Mouse (Mus musculus): ENCODE measurements around the gene Agt. TPM values are rescaled to one million over a fixed set of nuclear protein-coding genes. Genes with fewer than 3 reads are reported as not detected.

Agt gene
- polyA plus RNA-seq, 1 experiment from 2014 or later: 3.6 TPM

- H3K27ac ChIP-seq (ENCODE audit: low read depth): no peak overlapping the region
- no peak for DNase-seq
- H3K9me3 ChIP-seq (ENCODE audit: low read depth, low read length): no peaks in the 10 kb centered on the region
- no peak for ATAC-seq (ENCODE audit: insufficient read depth)
- H3K4me3 ChIP-seq (ENCODE audit: low read depth, low read length): no peak overlapping the region
- H3K4me2 ChIP-seq: no peak overlapping the region
- no peak overlapping the region for H3K9ac ChIP-seq
- 83% methylated on average over 4 of the region's 4 CpGs for WGBS
- no peaks in the 10 kb centered on the region for H3K27me3 ChIP-seq (ENCODE audit: insufficient read depth, low read length)
- H3K36me3 ChIP-seq (ENCODE audit: insufficient read depth): peaks cover 87% of the 10 kb centered on the region
- no peaks in the 10 kb centered on the region for H3K4me1 ChIP-seq (ENCODE audit: insufficient read depth)
- no peak for TF ChIP-seq CTCF (IDR thresholded peaks at IDR 0.05; ENCODE audit: low read depth)
These were observed 27.5 kb downstream of the Agt start for GRCm38 (mm10) chr8:124542001-124542400.

GRCm38 (mm10) chr8:124540906-124541305 lies 28.6 kb downstream of the Agt start:
- no peak overlapping the region for H3K4me3 ChIP-seq (ENCODE audit: low read depth, low read length)
- no peaks in the 10 kb centered on the region for H3K27me3 ChIP-seq (ENCODE audit: insufficient read depth, low read length)
- 69% methylated on average over 12 of the region's 12 CpGs for WGBS
- no peak overlapping the region for H3K9ac ChIP-seq
- no peak for ATAC-seq (ENCODE audit: insufficient read depth)
- TF ChIP-seq CTCF (IDR thresholded peaks at IDR 0.05; ENCODE audit: low read depth): no peak
- H3K36me3 ChIP-seq (ENCODE audit: insufficient read depth): peaks cover 86% of the 10 kb centered on the region
- H3K27ac ChIP-seq (ENCODE audit: low read depth): no peak overlapping the region
- DNase-seq: no peak
- H3K4me1 ChIP-seq (ENCODE audit: insufficient read depth): no peaks in the 10 kb centered on the region
- no peaks in the 10 kb centered on the region for H3K9me3 ChIP-seq (ENCODE audit: low read depth, low read length)
- H3K4me2 ChIP-seq: no peak overlapping the region

GRCm38 (mm10) chr8:124535451-124535850 lies 34.1 kb downstream of the Agt start:
- TF ChIP-seq CTCF (IDR thresholded peaks at IDR 0.05; ENCODE audit: low read depth): no peak
- WGBS: 71% methylated on average over 5 of the region's 5 CpGs
- Histone ChIP-seq H3K9me3 (ENCODE audit: low read depth, low read length) (no peaks in the 10 kb centered on the region), H3K4me1 (ENCODE audit: insufficient read depth) (no peaks in the 10 kb centered on the region), H3K27ac (ENCODE audit: low read depth) (no peak overlapping the region), H3K27me3 (ENCODE audit: insufficient read depth, low read length) (no peaks in the 10 kb centered on the region), H3K9ac (no peak overlapping the region), H3K36me3 (ENCODE audit: insufficient read depth) (peaks cover 77% of the 10 kb centered on the region), H3K4me3 (ENCODE audit: low read depth, low read length) (no peak overlapping the region), H3K4me2 (no peak overlapping the region)
- DNase-seq: no peak
- no peak for ATAC-seq (ENCODE audit: insufficient read depth)

DNA sequence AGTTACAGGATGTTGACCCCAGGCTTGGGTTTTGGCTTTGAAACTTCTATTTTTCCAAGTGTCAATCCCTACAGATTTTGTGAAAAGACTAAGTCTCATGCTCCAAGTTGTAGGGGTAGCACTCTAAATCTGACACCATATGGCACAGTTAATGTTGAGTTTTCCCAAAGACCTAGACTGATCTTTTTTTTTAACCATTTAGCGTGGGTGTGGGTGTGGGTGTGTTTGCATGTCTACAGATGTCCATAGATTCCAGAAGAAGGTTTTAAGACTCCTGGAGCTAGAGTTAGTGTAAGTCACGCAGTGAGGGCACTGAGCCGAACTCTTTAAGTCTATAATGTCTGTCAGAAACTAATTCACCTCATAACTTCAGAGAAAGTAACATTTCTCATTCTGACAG lies 36.9 kb downstream of the Agt start:
- Histone ChIP-seq H3K4me1 (ENCODE audit: insufficient read depth) (no peaks in the 10 kb centered on the region), H3K27ac (ENCODE audit: low read depth) (no peak overlapping the region), H3K4me3 (ENCODE audit: low read depth, low read length) (no peak overlapping the region), H3K36me3 (ENCODE audit: insufficient read depth) (peaks cover 74% of the 10 kb centered on the region), H3K9me3 (ENCODE audit: low read depth, low read length) (no peaks in the 10 kb centered on the region), H3K4me2 (no peak overlapping the region), H3K27me3 (ENCODE audit: insufficient read depth, low read length) (no peaks in the 10 kb centered on the region), H3K9ac (no peak overlapping the region)
- DNase-seq (no peak), ATAC-seq (ENCODE audit: insufficient read depth) (no peak)
- 91% methylated on average over 3 of the region's 3 CpGs for WGBS
- no peak for TF ChIP-seq CTCF (IDR thresholded peaks at IDR 0.05; ENCODE audit: low read depth)

DNA sequence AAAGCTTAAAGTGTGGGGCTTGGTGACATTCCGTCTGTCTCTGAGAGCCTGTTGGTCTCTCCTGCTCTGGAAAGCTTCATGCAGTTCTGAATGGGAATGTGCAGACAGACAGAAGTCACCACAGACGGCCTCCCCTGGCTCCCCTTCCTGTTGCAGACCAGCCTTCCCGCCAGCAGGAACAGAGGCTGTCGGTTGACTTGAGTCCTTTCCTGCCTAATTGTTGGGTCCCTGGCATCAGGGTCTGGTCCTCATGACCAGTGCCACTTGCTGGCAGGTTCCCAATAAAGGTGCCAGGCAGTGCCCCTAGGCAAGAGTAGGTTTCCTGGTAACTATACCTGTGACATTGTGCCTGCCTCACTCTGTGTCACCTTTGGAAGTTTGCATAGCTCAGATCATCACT lies 38.5 kb downstream of the Agt start:
- peaks cover 82% of the 10 kb centered on the region for H3K36me3 ChIP-seq (ENCODE audit: insufficient read depth)

DNA sequence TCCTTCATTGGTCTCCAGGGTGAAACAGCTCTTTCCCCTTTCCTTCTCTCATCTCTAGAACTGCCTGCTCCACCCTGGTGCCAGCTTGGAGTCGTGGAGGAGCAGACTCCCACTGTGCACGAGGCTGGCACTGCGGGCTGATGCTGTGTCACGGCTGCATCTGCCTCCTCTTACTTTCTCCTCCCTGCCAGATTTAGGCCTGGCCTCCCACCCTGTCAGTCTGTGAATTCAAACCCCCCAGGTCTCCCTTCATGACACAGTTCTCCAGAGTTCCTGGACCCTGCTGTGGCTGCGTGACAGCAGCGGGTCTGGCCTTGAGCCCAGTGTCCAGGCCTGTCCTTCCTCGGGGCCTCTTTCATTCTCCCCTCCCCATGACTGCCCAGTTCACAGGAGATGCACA lies 39.0 kb downstream of the Agt start:
- Histone ChIP-seq H3K4me2 (no peak overlapping the region), H3K27ac (ENCODE audit: low read depth) (no peak overlapping the region), H3K9me3 (ENCODE audit: low read depth, low read length) (no peaks in the 10 kb centered on the region), H3K4me1 (ENCODE audit: insufficient read depth) (no peaks in the 10 kb centered on the region), H3K27me3 (ENCODE audit: insufficient read depth, low read length) (no peaks in the 10 kb centered on the region), H3K36me3 (ENCODE audit: insufficient read depth) (peaks cover 82% of the 10 kb centered on the region), H3K4me3 (ENCODE audit: low read depth, low read length) (no peak overlapping the region), H3K9ac (no peak overlapping the region)
- 88% methylated on average over 7 of the region's 7 CpGs for WGBS
- DNase-seq (no peak), ATAC-seq (ENCODE audit: insufficient read depth) (no peak)
- no peak for TF ChIP-seq CTCF (IDR thresholded peaks at IDR 0.05; ENCODE audit: low read depth)

More for the DNA sequence above, 38.5 kb downstream of the Agt start:
- Histone ChIP-seq H3K27ac (ENCODE audit: low read depth) (no peak overlapping the region), H3K4me1 (ENCODE audit: insufficient read depth) (no peaks in the 10 kb centered on the region), H3K4me3 (ENCODE audit: low read depth, low read length) (no peak overlapping the region), H3K27me3 (ENCODE audit: insufficient read depth, low read length) (no peaks in the 10 kb centered on the region), H3K9me3 (ENCODE audit: low read depth, low read length) (no peaks in the 10 kb centered on the region), H3K9ac (no peak overlapping the region), H3K4me2 (no peak overlapping the region)
- no peak for TF ChIP-seq CTCF (IDR thresholded peaks at IDR 0.05; ENCODE audit: low read depth)
- 78% methylated on average over 4 of the region's 4 CpGs for WGBS
- no peak for DNase-seq
- no peak for ATAC-seq (ENCODE audit: insufficient read depth)

- ATAC-seq (ENCODE audit: insufficient read depth) (no peak), DNase-seq (no peak)
- no peak overlapping the region for H3K9ac ChIP-seq
- H3K27me3 ChIP-seq (ENCODE audit: insufficient read depth, low read length): no peaks in the 10 kb centered on the region
- TF ChIP-seq CTCF (IDR thresholded peaks at IDR 0.05; ENCODE audit: low read depth): no peak
- 83% methylated on average over 14 of the region's 14 CpGs for WGBS
- no peak overlapping the region for H3K27ac ChIP-seq (ENCODE audit: low read depth)
- H3K4me1 ChIP-seq (ENCODE audit: insufficient read depth): no peaks in the 10 kb centered on the region
- H3K36me3 ChIP-seq (ENCODE audit: insufficient read depth): peaks cover 79% of the 10 kb centered on the region
- H3K9me3 ChIP-seq (ENCODE audit: low read depth, low read length): no peaks in the 10 kb centered on the region
- H3K4me3 ChIP-seq (ENCODE audit: low read depth, low read length): no peak overlapping the region
- no peak overlapping the region for H3K4me2 ChIP-seq
These were observed 39.4 kb downstream of the Agt start for GRCm38 (mm10) chr8:124530076-124530475.

- H3K27me3 ChIP-seq (ENCODE audit: insufficient read depth, low read length): no peaks in the 10 kb centered on the region
- H3K4me3 ChIP-seq (ENCODE audit: low read depth, low read length): no peak overlapping the region
- no peak for ATAC-seq (ENCODE audit: insufficient read depth)
- DNase-seq: no peak
- WGBS: 92% methylated on average over 11 of the region's 11 CpGs
- no peak overlapping the region for H3K4me2 ChIP-seq
- H3K9ac ChIP-seq: no peak overlapping the region
- no peaks in the 10 kb centered on the region for H3K9me3 ChIP-seq (ENCODE audit: low read depth, low read length)
- H3K27ac ChIP-seq (ENCODE audit: low read depth): no peak overlapping the region
- H3K36me3 ChIP-seq (ENCODE audit: insufficient read depth): peaks cover 53% of the 10 kb centered on the region
- peaks cover 9% of the 10 kb centered on the region; the same call in 1 of the 2 replicates for H3K4me1 ChIP-seq (ENCODE audit: insufficient read depth)
- no peak for TF ChIP-seq CTCF (IDR thresholded peaks at IDR 0.05; ENCODE audit: low read depth)
These were observed 43.2 kb downstream of the Agt start for GRCm38 (mm10) chr8:124526261-124526660.
